Mouse (Mus musculus) midbrain, embryonic 10.5 days (tissue): ENCODE data around the gene Pcbp3. TPM values are rescaled to one million over a fixed set of nuclear protein-coding genes. Genes with fewer than 3 reads are reported as not detected.

Experiments
- DNase-seq: peaks from one replicate; pipeline ENCODE4 v3.0.0-alpha.2; 2017; ENCODE audit warnings: low spot score
- H3K27ac ChIP-seq: fragments of 300-500 bp; sonication (generic); replicated peaks from 2 replicates; pipeline ENCODE4 v1.5.1; 2016; ENCODE audit warnings: mild to moderate bottlenecking
- H3K27me3 ChIP-seq: fragments of 300-500 bp; sonication (generic); 2 replicates; pipeline ENCODE4 v1.6.1; 2016; ENCODE audit warnings: low read depth, mild to moderate bottlenecking; ENCODE audit not compliant: poor library complexity, severe bottlenecking
- H3K36me3 ChIP-seq: fragments of 300-500 bp; sonication (generic); 2 replicates; pipeline ENCODE4 v1.6.1; 2016; ENCODE audit warnings: mild to moderate bottlenecking, moderate library complexity
- H3K4me1 ChIP-seq: fragments of 300-500 bp; sonication (generic); 2 replicates; pipeline ENCODE4 v1.6.1; 2016
- H3K4me3 ChIP-seq: fragments of 300-500 bp; sonication (generic); 2 replicates; pipeline ENCODE4 v1.5.1; 2016; ENCODE audit warnings: mild to moderate bottlenecking, moderate library complexity
- H3K9me3 ChIP-seq: fragments of 300-500 bp; sonication (generic); replicated peaks from 2 replicates; pipeline ENCODE4 v1.6.1; 2016; ENCODE audit warnings: mild to moderate bottlenecking
- WGBS: fragments of 180-500 bp; shearing (Covaris S2); methylation state at CpG from one replicate; pipeline ENCODE4 v1.1.7; 2016; 5-methylcytosine and 5-hydroxymethylcytosine counted together
- polyA plus RNA-seq: library from polyadenylated mRNA; unstranded; fragments of >200 nt; fragmentation: Nextera tagmentation; extraction: Ambion mirVana; gene quantifications from 2 replicates; pipeline ENCODE4 v1.2.1, GENCODE M21; 2016

Pcbp3 gene
- polyA plus RNA-seq, 1 experiment from 2014 or later = 83.1 TPM

DNA sequence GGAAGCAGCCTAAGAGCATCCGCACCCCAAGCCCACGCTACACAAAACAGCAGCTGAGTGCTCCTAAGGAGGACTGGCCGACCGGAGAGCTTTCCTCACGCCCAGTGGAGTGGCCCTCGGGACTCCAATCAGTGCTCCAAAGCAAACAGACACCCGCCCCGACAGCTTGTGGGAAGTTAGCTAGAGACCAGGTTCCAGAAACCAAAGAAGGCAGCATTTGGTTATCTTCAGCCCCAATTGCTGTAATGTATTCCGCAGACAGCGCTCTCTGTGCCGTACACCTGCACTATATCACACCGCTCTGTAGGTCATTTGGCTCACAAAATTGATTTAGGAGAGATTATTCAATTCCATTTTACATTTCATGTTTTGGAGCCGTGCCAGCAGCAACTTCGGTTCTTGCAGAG lies 55.7 kb downstream of the Pcbp3 start:
- WGBS = 89% methylated on average over 14 of the region's 14 CpGs
- H3K27ac ChIP-seq = no peak overlapping the region
- no peaks in the 10 kb centered on the region for H3K36me3 ChIP-seq
- no peak overlapping the region for H3K4me3 ChIP-seq
- H3K27me3 ChIP-seq = no peaks in the 10 kb centered on the region
- H3K9me3 ChIP-seq = no peaks in the 10 kb centered on the region
- DNase-seq = no peak
- H3K4me1 ChIP-seq = peaks cover 24% of the 10 kb centered on the region

DNA sequence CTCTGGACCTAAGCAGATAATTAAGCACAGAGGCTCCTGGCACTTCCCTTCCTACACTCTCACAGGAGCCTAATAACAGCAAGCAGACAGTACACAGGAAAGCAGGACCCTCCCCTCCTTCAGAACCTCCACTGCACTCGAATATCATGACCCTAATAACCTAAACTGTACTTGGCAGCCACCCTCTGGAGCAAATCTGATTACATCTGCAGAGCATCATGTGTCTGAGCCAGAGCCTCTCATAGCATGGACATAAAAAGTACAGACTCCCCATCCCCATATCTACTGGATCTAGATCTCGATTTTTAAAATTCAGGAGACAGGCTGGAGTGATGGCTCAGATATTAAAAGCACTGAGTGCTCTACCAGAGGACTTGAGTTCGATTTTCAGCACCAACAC lies 58.0 kb downstream of the Pcbp3 start:
- no peak for DNase-seq
- H3K36me3 ChIP-seq = no peaks in the 10 kb centered on the region
- no peaks in the 10 kb centered on the region for H3K9me3 ChIP-seq
- no peak overlapping the region for H3K4me3 ChIP-seq
- peaks cover 24% of the 10 kb centered on the region for H3K4me1 ChIP-seq
- WGBS = 78% methylated on average over 3 of the region's 3 CpGs
- peak overlapping the region; percentile 76 for H3K27ac ChIP-seq
- H3K27me3 ChIP-seq = no peaks in the 10 kb centered on the region

DNA sequence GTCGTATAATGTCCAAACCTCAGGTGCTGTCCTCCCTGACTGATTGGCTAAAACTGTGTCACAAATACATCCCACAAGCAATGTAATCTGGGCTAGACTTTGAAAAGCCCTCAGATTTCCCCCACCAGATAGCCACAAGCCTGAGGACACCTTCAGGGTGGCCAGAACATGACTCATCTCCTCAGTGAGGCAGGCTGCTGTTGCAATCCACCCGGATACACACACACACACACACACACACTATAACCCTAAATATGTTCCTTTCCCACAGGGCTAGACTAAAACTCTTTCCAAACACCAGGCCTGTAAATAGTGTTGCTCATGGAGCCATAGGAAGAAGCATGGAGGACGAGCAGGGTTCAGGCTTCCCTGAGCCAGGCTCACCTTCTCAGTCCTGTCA lies 58.6 kb downstream of the Pcbp3 start:
- no peaks in the 10 kb centered on the region for H3K36me3 ChIP-seq
- peak overlapping the region; percentile 76 for H3K27ac ChIP-seq
- 81% methylated on average over 3 of the region's 3 CpGs for WGBS
- no peaks in the 10 kb centered on the region for H3K9me3 ChIP-seq
- no peak for DNase-seq
- peaks cover 24% of the 10 kb centered on the region for H3K4me1 ChIP-seq
- no peaks in the 10 kb centered on the region for H3K27me3 ChIP-seq
- H3K4me3 ChIP-seq = no peak overlapping the region

DNA sequence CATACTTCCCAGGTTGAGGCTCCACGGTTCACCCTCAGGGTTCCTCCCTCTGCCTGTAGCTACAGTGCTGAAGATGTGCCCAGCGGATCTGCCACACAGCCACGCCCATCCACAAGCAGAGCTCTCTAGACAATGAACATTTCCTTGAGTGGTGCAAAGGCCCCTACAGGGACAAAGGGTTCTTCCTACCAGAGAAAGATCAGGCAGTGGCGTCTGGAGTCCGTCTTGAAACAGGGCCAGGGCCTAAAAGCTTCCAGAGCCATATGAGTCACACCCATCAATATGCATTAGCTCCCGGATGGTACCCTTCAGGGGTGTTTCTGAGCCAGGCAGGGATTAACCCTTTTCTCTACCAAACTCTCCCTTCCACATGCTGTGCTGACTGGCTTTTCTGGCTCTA lies 59.1 kb downstream of the Pcbp3 start:
- H3K4me3 ChIP-seq = no peak overlapping the region
- H3K36me3 ChIP-seq = 0 out of 2 replicates have a peak, but pooled peaks cover under 1% of the 10 kb centered on the region
- 29% methylated on average over 6 of the region's 6 CpGs for WGBS
- H3K27me3 ChIP-seq = no peaks in the 10 kb centered on the region
- peaks cover 24% of the 10 kb centered on the region for H3K4me1 ChIP-seq
- H3K9me3 ChIP-seq = no peaks in the 10 kb centered on the region
- peak; percentile 29 for DNase-seq
- peak overlapping the region; percentile 76 for H3K27ac ChIP-seq

DNA sequence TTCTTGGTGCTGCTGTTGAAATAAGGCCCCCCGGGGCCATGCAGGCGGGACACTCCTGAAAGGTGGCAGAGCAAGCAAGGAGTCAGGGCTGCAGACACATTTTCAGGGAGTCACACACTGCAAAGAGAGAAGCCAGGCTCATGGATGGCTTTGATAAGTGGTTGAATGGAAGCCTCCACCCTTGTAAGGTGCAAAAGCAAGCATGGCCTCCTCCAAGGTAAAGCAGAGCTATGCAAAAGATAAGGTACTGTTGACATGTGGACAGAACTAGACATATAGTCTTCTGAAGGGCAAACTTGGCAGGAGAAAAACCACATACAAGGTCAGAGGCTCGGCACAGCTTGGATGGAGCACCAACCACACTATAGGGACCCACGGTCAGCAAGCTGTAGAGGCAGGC lies 63.3 kb downstream of the Pcbp3 start:
- peaks cover 4% of the 10 kb centered on the region; the same call in 1 of the 2 replicates for H3K9me3 ChIP-seq
- WGBS = 90% methylated on average over 4 of the region's 4 CpGs
- DNase-seq = no peak
- 0 out of 2 replicates have a peak, but pooled peaks cover 10% of the 10 kb centered on the region for H3K36me3 ChIP-seq
- peaks cover 14% of the 10 kb centered on the region for H3K4me1 ChIP-seq
- no peaks in the 10 kb centered on the region for H3K27me3 ChIP-seq
- no peak overlapping the region for H3K27ac ChIP-seq
- no peak overlapping the region for H3K4me3 ChIP-seq

DNA sequence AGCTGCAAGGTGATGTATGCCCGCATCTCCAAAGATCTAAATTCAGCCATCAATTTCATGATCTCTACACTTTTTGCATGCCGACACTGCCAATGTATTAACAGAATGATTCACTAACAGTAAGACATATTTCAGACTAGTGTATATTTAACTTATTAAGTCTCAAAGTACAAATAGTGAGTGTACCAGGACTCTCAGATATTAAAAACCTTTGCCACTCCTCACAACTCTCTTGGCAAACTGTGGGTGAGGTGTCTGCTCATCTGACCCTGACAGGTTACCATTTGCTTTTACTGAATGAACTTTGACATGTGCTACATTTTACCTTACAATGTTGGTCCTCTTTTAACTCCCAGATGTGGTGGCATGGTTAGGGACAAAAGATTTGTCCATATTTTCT lies 70.2 kb downstream of the Pcbp3 start:
- Histone ChIP-seq H3K4me1 (no peaks in the 10 kb centered on the region), H3K27me3 (no peaks in the 10 kb centered on the region), H3K9me3 (peaks cover 4% of the 10 kb centered on the region; the same call in 1 of the 2 replicates), H3K36me3 (no peaks in the 10 kb centered on the region), H3K27ac (no peak overlapping the region), H3K4me3 (no peak overlapping the region)
- WGBS = 93% methylated on average over 2 of the region's 2 CpGs
- no peak for DNase-seq

DNA sequence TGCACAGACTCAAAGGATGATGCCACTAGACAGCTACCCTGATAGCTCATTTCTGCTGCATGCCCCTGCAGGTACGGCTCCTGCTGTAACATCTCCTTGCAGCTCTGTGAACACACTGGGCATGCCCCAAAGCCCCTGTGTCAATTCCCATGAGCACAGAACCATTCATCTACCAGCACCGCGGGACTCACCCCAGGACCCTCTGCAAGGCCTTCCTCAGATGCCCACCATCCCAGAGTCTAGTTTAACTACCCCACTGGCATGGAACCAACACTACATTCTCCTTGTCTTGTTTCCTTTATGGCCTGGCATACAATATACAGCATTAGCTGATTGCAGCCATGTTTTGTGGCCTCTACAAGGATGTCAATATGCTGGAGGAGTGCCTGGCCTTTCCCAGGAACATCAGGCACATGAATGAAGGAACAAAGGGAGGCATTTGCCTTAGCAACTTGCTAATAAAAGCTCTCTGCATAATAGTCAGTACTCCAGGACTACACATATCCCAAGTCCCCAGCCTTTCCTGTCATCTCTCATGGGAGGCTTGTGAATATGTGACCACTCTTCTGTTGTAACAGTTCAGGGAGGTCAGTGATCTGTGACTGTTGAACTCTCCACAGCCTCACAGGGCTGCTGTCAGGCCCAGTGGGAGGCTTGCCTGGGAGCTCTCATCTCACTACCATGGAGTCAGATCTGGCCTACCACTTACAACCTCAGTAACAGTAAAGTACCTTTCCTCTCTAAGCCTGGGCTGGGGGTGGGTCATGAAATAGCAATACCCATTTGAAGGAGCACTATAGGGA lies 78.0 kb downstream of the Pcbp3 start:
- no peak overlapping the region for H3K4me3 ChIP-seq
- H3K27me3 ChIP-seq = no peaks in the 10 kb centered on the region
- DNase-seq = no peak
- WGBS = 82% methylated on average over 3 of the region's 3 CpGs
- no peaks in the 10 kb centered on the region for H3K36me3 ChIP-seq
- no peaks in the 10 kb centered on the region for H3K9me3 ChIP-seq
- peak overlapping the region; percentile 61 for H3K27ac ChIP-seq
- H3K4me1 ChIP-seq = peaks cover 19% of the 10 kb centered on the region

DNA sequence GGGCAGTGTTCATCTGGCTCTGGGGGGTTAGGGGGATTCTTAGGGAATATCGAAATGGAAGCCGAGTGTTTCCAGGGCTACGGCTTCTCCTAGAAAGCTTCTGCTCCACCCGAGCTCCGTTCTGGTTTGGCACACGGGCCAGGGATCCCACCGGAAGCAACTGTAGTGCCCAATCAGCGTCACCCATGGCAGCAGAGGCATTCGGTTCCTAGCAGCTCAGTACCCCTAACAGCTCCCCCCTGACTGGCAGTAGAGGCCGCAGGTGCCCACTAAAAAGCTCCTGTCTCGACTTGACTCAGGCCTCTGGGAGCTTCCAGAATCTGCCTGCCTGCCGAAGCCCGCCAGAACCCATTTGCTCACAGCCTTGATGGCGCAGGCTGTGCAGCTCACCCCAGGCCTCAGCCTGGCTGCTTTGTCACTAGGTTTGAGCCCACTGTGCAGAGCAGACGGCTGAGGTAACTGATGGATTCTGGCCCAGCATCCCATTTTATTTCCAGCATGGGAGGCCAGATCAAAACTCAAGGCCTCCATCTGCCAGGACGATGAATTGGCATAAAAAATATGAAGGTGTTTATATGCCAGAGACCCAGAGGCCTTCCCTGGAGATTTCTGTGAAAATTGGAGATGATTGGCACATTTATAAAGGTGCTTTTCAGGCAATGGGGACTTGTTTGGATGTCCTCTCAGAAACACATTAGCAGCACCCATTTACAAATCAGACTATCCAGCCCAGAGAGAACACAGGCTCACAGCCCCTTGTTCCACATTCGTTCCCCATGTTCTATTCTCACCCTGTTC lies 78.8 kb downstream of the Pcbp3 start:
- DNase-seq = no peak
- Histone ChIP-seq H3K27ac (peak overlapping the region; percentile 61), H3K36me3 (no peaks in the 10 kb centered on the region), H3K4me1 (peaks cover 19% of the 10 kb centered on the region), H3K4me3 (no peak overlapping the region), H3K9me3 (no peaks in the 10 kb centered on the region), H3K27me3 (no peaks in the 10 kb centered on the region)
- 80% methylated on average over 17 of the region's 17 CpGs for WGBS

DNA sequence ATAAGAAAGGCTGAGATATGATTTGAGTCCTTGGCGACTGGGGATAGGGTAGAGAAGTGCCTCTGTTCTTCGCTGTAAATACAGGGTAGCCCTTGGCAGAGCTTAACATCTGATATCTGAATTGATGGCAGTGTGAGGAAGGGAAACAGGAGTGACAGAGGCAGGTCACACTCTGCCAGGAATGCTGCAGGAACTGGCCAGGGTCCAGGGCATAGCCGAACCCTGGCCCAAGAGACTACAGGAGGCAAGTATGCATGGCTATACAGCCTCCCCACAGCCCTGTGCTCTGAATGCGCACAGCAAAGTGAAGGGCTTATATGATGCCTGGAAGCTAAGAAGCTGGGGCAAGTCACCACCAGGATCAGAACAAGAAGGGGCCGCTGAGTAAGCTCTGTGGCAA lies 79.8 kb downstream of the Pcbp3 start:
- WGBS = 79% methylated on average over 5 of the region's 5 CpGs

DNA sequence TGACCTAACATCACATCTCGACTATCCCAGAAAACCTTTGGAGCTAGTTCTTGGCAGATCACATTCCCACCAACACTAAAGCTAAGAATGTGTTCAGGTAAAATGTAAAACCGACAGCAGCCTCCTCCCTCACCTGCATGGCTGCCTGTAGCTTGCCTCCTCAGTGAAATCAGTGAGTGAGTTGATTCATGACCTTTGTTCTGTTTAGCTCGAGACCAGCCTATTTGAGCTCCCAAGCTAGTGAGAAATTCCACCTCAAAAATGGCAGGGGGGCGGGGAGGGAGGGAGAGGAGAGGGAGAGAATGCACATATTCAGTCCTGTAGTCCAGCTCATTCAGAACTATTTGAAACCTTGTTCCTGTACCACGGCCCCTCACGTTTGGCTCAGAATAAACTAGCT lies 86.4 kb downstream of the Pcbp3 start:
- Histone ChIP-seq H3K4me1 (peaks cover 6% of the 10 kb centered on the region), H3K4me3 (no peak overlapping the region), H3K9me3 (no peaks in the 10 kb centered on the region), H3K27me3 (no peaks in the 10 kb centered on the region), H3K36me3 (no peaks in the 10 kb centered on the region), H3K27ac (no peak overlapping the region)
- WGBS = 83% methylated on average over 6 of the region's 6 CpGs
- no peak for DNase-seq

More for the DNA sequence above, 79.8 kb downstream of the Pcbp3 start:
- Histone ChIP-seq H3K4me1 (peaks cover 19% of the 10 kb centered on the region), H3K36me3 (no peaks in the 10 kb centered on the region), H3K9me3 (no peaks in the 10 kb centered on the region), H3K4me3 (no peak overlapping the region), H3K27me3 (no peaks in the 10 kb centered on the region), H3K27ac (no peak overlapping the region)
- no peak for DNase-seq

DNA sequence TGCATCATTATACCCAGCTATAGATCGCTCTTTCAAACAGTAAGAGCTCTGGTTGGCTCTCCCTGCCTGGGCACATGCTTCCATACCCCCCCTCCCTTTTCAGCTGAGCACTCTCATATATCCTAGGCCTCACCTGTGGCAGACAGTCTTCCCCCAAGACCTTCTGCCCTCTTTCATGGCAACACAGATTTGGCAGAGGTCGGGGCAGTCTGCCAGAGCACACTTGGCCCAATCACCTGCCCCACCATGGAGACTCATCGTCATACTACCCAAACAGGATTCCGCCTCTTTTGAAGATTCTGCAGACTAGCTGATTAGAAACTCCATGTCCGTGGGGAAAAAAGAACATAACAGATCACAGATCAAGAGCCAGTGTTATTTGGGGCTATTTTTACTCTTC lies 86.8 kb downstream of the Pcbp3 start:
- Histone ChIP-seq H3K4me3 (no peak overlapping the region), H3K36me3 (no peaks in the 10 kb centered on the region), H3K4me1 (peaks cover 6% of the 10 kb centered on the region), H3K9me3 (no peaks in the 10 kb centered on the region), H3K27me3 (no peaks in the 10 kb centered on the region), H3K27ac (no peak overlapping the region)
- 86% methylated on average over 5 of the region's 5 CpGs for WGBS
- DNase-seq = no peak

DNA sequence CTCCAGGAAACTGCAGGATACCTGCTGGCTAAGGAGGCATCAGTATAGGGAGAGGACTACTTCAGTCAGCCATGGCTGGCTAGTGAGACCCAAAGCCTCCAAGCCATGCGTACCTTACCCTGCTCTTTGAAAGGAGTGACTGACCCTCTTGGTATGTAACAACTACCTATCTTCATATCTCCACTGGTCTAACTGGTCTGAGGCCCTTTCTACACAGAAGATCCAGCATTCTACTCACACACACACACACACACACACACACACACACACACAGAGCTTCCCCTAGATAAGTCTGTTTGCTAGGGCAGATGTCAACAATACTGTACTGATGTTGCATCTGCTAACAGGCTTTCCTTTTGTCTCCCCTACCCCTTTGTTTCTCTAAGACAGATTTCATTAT lies 87.3 kb downstream of the Pcbp3 start:
- Histone ChIP-seq H3K9me3 (no peaks in the 10 kb centered on the region), H3K27ac (no peak overlapping the region), H3K27me3 (no peaks in the 10 kb centered on the region), H3K4me3 (no peak overlapping the region), H3K4me1 (peaks cover 6% of the 10 kb centered on the region), H3K36me3 (no peaks in the 10 kb centered on the region)
- no peak for DNase-seq
- WGBS = 90% methylated on average over 1 of the region's 1 CpGs

DNA sequence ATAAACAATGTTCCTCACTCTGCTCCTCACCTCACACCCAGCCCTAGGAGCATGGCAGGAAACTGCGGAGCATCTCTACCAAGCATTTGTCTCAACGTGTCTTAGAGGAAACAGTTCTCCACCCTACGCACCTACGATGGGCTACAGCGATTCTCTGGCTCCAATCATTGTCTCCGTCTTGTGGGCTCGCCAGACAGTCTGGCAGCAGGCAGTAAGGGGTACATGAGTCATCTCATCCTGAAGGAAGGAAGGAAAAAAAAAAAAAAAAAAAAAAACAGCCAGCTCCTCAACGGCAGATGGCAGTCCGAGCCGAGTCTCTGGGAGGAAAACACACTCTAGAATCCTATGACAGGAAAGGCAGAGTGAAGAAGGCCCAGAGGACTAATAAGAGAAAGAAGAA lies 87.7 kb downstream of the Pcbp3 start:
- DNase-seq = no peak
- 83% methylated on average over 10 of the region's 10 CpGs for WGBS
- Histone ChIP-seq H3K27ac (no peak overlapping the region), H3K27me3 (no peaks in the 10 kb centered on the region), H3K9me3 (no peaks in the 10 kb centered on the region), H3K4me3 (no peak overlapping the region), H3K36me3 (no peaks in the 10 kb centered on the region), H3K4me1 (peaks cover 6% of the 10 kb centered on the region)
